Mouse (Mus musculus): Measurements from ENCODE around the gene Gm44511.
"Not testable (repeated sequence)": the region's sequence is repeated elsewhere in the genome, so short reads cannot be mapped to it uniquely, and the experiment has no call there.

The Gm44511 gene

GRCm38 (mm10) chr6:128755402-128755763, 70.7 kb downstream of the Gm44511 start:
- DNase-seq, result peak; percentile 7

DNA sequence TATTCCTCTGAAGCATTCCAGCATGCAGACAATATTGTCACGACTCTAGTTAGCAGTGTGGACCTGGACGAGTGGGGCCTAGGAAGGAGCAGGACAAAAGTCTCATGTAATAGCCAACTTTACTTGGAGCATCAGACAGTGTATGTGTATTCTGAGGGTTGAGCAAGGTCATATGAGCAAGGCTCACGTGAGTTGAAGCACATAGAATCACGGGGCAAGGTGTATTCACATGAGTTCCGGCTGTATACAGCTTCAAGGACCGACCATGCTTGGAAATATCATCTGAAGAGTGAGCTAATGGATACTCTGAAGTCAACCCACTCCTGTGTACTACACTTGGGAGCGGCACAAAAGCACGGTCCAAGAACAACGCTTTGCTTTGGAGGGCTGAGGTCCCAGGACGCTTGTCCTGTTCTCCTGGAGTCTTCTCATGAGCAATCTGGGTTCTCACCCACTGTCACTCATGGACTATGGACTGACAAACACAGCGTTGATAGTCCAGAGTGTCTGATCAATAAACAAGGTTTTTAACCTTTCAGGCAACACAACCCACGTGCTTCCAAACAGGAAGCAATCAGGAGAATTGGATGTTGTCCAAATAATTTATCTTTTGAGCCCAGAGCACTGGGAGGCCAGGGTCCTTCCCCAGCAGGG, 71.2 kb downstream of the Gm44511 start:
- not testable (repeated sequence) for DNase-seq

- peak; percentile 22 for DNase-seq
Measured at GRCm38 (mm10) chr6:128754265-128754664, 71.8 kb downstream of the Gm44511 start.

GRCm38 (mm10) chr6:128753610-128754224, 72.4 kb downstream of the Gm44511 start:
- peak; percentile 77 for DNase-seq

- not testable (repeated sequence) for DNase-seq
Measured at GRCm38 (mm10) chr6:128747006-128747405, 79.1 kb downstream of the Gm44511 start.

- no peak for DNase-seq
Measured at GRCm38 (mm10) chr6:128737445-128737844, 88.7 kb downstream of the Gm44511 start.

- DNase-seq, result no peak
Measured at GRCm38 (mm10) chr6:128736100-128736499, 90.0 kb downstream of the Gm44511 start.

DNA sequence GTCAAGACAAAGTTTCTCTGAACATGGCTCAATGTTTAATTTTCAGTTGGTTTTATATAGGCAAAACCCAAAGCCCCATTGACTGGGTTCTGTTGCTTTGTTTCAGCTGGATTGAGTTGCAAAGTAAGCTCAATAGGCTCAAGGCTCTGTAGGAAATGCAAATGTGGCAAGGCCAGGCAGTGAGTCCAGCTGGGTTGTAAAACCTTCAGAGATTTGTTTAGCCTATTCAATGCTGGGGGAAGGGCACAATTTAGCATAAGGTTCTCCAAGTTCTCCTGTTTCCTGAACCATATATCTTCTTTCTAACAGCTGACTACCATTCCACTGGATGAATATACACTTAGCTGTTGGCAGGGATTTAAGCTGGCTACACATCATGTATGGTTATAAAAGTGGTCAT, 91.2 kb downstream of the Gm44511 start:
- DNase-seq, result no peak

DNA sequence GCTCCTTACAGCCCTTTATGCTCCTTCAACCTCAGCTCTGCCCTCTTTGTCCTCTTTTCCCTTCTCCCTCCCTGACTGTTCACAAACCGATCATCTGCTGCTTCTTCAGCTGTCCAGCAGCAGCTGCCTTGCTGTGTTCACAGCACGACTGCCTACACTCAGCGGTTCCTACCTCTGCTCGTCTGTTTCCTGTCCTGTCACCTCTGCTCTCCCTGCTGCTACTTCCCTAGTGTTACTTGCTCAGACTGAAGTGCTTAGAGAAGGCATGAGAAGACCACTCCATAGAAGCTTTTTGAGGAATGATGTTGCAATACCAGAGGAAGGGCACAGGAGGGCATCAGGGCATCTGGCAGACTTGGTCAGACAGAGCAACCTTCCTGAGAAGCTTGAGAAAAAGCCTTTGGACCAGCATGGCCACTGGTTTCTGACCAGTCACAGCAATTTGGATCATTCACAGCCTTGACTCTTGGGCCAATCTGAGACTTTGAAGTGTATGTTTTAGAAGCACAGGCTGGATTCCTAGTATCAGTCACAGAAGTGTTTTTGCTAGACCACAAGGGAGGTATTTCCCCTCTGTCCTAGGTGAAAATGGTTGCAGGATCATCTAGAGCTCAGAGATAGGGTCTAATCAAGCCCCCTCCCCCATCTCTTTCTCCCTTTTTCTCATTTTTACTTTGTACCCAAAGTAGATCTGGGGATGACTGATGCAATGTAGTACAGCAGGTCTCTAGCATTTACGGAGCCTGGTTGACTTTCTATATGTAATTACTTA, 92.0 kb downstream of the Gm44511 start:
- no peak for DNase-seq

DNA sequence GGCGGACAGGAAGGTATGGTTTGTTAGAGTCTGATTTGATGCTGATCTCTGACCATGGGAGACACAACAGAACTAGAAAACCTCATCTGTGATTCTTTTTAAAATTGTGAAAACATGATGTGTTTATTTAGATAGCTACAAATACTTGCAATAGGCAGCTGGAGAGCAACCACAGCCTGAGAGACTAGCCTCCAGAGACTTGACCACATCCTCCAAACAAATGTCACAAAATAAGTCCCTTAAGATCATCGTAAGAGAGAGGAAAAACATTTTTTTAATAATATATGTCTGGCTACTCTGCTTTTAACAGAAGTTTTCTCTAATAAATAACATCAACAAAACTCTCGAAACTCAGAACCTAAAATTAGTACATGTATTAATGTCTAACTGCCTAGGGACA, 94.1 kb downstream of the Gm44511 start:
- no peak for DNase-seq
